Mouse (Mus musculus) megakaryocyte, embryonic 14.5 days (primary cell): ENCODE data around the gene Vamp3. TPM values are rescaled to one million over a fixed set of nuclear protein-coding genes. Genes with fewer than 3 reads are reported as not detected.
A peak's percentile ranks its signal among the peaks of the same experiment; 100 is the strongest.

Experiments
- H3K27me3 ChIP-seq: replicated peaks from 2 replicates; pipeline ENCODE3; 2012; ENCODE audit warnings: inconsistent platforms
- H3K36me3 ChIP-seq: replicated peaks from 2 replicates; pipeline ENCODE3; 2012; ENCODE audit warnings: low read length, inconsistent platforms, mixed read lengths
- H3K4me1 ChIP-seq: 2 replicates; pipeline ENCODE4 v1.6.1; 2012; ENCODE audit warnings: inconsistent platforms
- H3K4me3 ChIP-seq: replicated peaks from 2 replicates; pipeline ENCODE3; 2012; ENCODE audit warnings: moderate library complexity, mild to moderate bottlenecking, inconsistent platforms
- H3K9me3 ChIP-seq: 2 replicates; pipeline ENCODE4 v1.6.1; 2012; ENCODE audit warnings: inconsistent platforms
- FLI1 ChIP-seq: IDR thresholded peaks from 2 replicates; pipeline ENCODE4 v1.6.1; 2012; ENCODE audit warnings: low read length, inconsistent platforms, mixed read lengths
- GATA1 ChIP-seq: IDR thresholded peaks from 3 replicates; pipeline ENCODE4 v1.6.1; 2012; ENCODE audit warnings: mixed read lengths, low read length, inconsistent platforms, borderline replicate concordance
- polyA plus RNA-seq: library from polyadenylated mRNA; stranded (reverse); fragments of >175 nt; gene quantifications from 2 replicates; pipeline ENCODE4 v1.2.3, GENCODE M21; 2012; ENCODE audit warnings: low replicate concordance; ENCODE audit not compliant: insufficient read depth

Vamp3 gene
- polyA plus RNA-seq: 1.5 and 1.6 TPM in 2 replicates

- TF ChIP-seq GATA1: no peak
- peak; percentile 84 for TF ChIP-seq FLI1
- no peaks in the 10 kb centered on the region for H3K27me3 ChIP-seq
- peaks cover 15% of the 10 kb centered on the region for H3K9me3 ChIP-seq
- peaks cover 40% of the 10 kb centered on the region for H3K4me1 ChIP-seq
- peaks cover 36% of the 10 kb centered on the region for H3K36me3 ChIP-seq
- peak within 1 kb of the TSS; percentile 98 for H3K4me3 ChIP-seq
Observed at GRCm38 (mm10) chr4:151057347-151058321, at the start of gene Vamp3. Vamp3 (minus strand) TSS chr4:151057963.

- Histone ChIP-seq H3K27me3 (peaks cover 69% of the 10 kb centered on the region), H3K36me3 (no peaks in the 10 kb centered on the region), H3K9me3 (peaks cover 11% of the 10 kb centered on the region), H3K4me3 (no peak overlapping the region), H3K4me1 (peaks cover 12% of the 10 kb centered on the region)
- TF ChIP-seq FLI1 (no peak), GATA1 (no peak)
Observed at GRCm38 (mm10) chr4:151106468-151106867, 48.7 kb upstream of the Vamp3 start.

- Histone ChIP-seq H3K27me3 (peaks cover 65% of the 10 kb centered on the region), H3K9me3 (peaks cover 15% of the 10 kb centered on the region)
Observed at GRCm38 (mm10) chr4:151105886-151106285, 48.1 kb upstream of the Vamp3 start.

GRCm38 (mm10) chr4:151104147-151104546 is 46.4 kb upstream of the Vamp3 start:
- Histone ChIP-seq H3K4me3 (no peak overlapping the region), H3K9me3 (peaks cover 21% of the 10 kb centered on the region), H3K36me3 (no peaks in the 10 kb centered on the region), H3K4me1 (peaks cover 12% of the 10 kb centered on the region), H3K27me3 (peaks cover 55% of the 10 kb centered on the region)
- TF ChIP-seq FLI1: no peak
- TF ChIP-seq GATA1: no peak

More at GRCm38 (mm10) chr4:151105886-151106285, 48.1 kb upstream of the Vamp3 start:
- peaks cover 12% of the 10 kb centered on the region for H3K4me1 ChIP-seq
- TF ChIP-seq FLI1: no peak
- H3K36me3 ChIP-seq: no peaks in the 10 kb centered on the region
- no peak overlapping the region for H3K4me3 ChIP-seq

- Histone ChIP-seq H3K4me1 (peaks cover 10% of the 10 kb centered on the region), H3K36me3 (no peaks in the 10 kb centered on the region), H3K4me3 (no peak overlapping the region), H3K27me3 (peaks cover 50% of the 10 kb centered on the region), H3K9me3 (peaks cover 21% of the 10 kb centered on the region)
- no peak for TF ChIP-seq GATA1
- TF ChIP-seq FLI1: no peak
Observed at GRCm38 (mm10) chr4:151103646-151104045, 45.9 kb upstream of the Vamp3 start.

GRCm38 (mm10) chr4:151097104-151097438 is 39.3 kb upstream of the Vamp3 start:
- TF ChIP-seq GATA1 (no peak), FLI1 (no peak)
- peaks cover 16% of the 10 kb centered on the region for H3K9me3 ChIP-seq
- peaks cover 23% of the 10 kb centered on the region for H3K27me3 ChIP-seq
- H3K36me3 ChIP-seq: no peaks in the 10 kb centered on the region
- no peak overlapping the region for H3K4me3 ChIP-seq
- H3K4me1 ChIP-seq: no peaks in the 10 kb centered on the region

- H3K27me3 ChIP-seq: peaks cover 26% of the 10 kb centered on the region
- no peaks in the 10 kb centered on the region for H3K36me3 ChIP-seq
- TF ChIP-seq GATA1: no peak
- no peak for TF ChIP-seq FLI1
- H3K4me3 ChIP-seq: no peak overlapping the region
- H3K9me3 ChIP-seq: peaks cover 10% of the 10 kb centered on the region
- no peaks in the 10 kb centered on the region for H3K4me1 ChIP-seq
Observed at GRCm38 (mm10) chr4:151096334-151097103, 38.8 kb upstream of the Vamp3 start.

GRCm38 (mm10) chr4:151095207-151095606 is 37.4 kb upstream of the Vamp3 start:
- Histone ChIP-seq H3K4me1 (no peaks in the 10 kb centered on the region), H3K4me3 (no peak overlapping the region), H3K36me3 (no peaks in the 10 kb centered on the region), H3K27me3 (peaks cover 24% of the 10 kb centered on the region), H3K9me3 (no peaks in the 10 kb centered on the region)
- TF ChIP-seq GATA1: no peak
- no peak for TF ChIP-seq FLI1

GRCm38 (mm10) chr4:151089270-151089669 is 31.5 kb upstream of the Vamp3 start, which contains the start of gene Gm13090:
Gm13090 (plus strand) TSS chr4:151089570.
- 0 out of 2 replicates have a peak, but pooled peaks cover 6% of the 10 kb centered on the region for H3K9me3 ChIP-seq
- peaks cover 4% of the 10 kb centered on the region; the same call in 1 of the 2 replicates for H3K4me1 ChIP-seq
- H3K36me3 ChIP-seq: no peaks in the 10 kb centered on the region
- peaks cover 27% of the 10 kb centered on the region for H3K27me3 ChIP-seq
- TF ChIP-seq FLI1: no peak
- TF ChIP-seq GATA1: no peak
- no peak within 1 kb of the TSS for H3K4me3 ChIP-seq

GRCm38 (mm10) chr4:151088819-151089218 is 31.1 kb upstream of the Vamp3 start:
- no peak for TF ChIP-seq GATA1
- TF ChIP-seq FLI1: no peak

More at GRCm38 (mm10) chr4:151088819-151089218, 31.1 kb upstream of the Vamp3 start:
- Histone ChIP-seq H3K9me3 (0 out of 2 replicates have a peak, but pooled peaks cover 6% of the 10 kb centered on the region), H3K27me3 (peaks cover 27% of the 10 kb centered on the region), H3K36me3 (no peaks in the 10 kb centered on the region), H3K4me3 (no peak overlapping the region), H3K4me1 (peaks cover 4% of the 10 kb centered on the region; the same call in 1 of the 2 replicates)
